Mouse (Mus musculus): ENCODE data around the gene Btbd9. TPM values are rescaled to one million over a fixed set of nuclear protein-coding genes. Genes with fewer than 3 reads are reported as not detected.

The Btbd9 gene
- polyA plus RNA-seq, 1 experiment, result 31.2 TPM

DNA sequence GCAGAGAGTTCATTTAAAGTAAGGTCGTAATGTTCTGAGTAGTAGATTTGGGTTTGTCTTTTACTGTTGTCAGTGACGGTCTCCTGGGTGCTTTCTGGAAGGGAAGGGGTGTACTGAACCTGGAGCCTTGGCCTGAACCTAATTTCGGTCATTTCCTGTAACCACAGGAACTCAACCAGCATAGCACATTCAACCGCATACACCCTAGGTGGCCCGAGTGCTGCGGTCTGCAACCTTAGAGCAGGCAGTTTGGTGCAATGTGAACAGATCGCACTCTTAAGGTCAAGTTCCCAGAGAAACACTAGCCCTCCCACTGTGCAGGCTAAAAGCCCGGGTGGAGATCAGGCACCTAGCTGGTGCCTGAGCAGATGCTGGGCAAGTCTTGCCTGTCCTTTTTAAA is 240.5 kb downstream of the Btbd9 start:
- Histone ChIP-seq H3K4me3 (ENCODE audit: low read depth, low read length) (no peak overlapping the region), H3K27ac (ENCODE audit: insufficient read depth, low read depth, low read length) (no peak overlapping the region), H3K4me1 (ENCODE audit: control insufficient read depth, insufficient read depth, insufficient read length, low read length) (peaks cover 6% of the 10 kb centered on the region; the same call in 1 of the 2 replicates), H3K27me3 (ENCODE audit: control insufficient read depth, insufficient read depth, low read length) (no peaks in the 10 kb centered on the region), H3K36me3 (ENCODE audit: control insufficient read depth, insufficient read depth, low read length) (no peaks in the 10 kb centered on the region)
- TF ChIP-seq CTCF (IDR thresholded peaks at IDR 0.05; ENCODE audit: extremely low read depth, insufficient read length, insufficient replicate concordance, low read depth, low read length) (no peak), POLR2A (IDR thresholded peaks at IDR 0.05; ENCODE audit: low read depth, low read length) (no peak)
- WGBS, result 78% methylated on average over 8 of the region's 8 CpGs

- Histone ChIP-seq H3K27ac (ENCODE audit: insufficient read depth, low read depth, low read length) (no peak overlapping the region), H3K4me3 (ENCODE audit: low read depth, low read length) (no peak overlapping the region), H3K36me3 (ENCODE audit: control insufficient read depth, insufficient read depth, low read length) (no peaks in the 10 kb centered on the region), H3K27me3 (ENCODE audit: control insufficient read depth, insufficient read depth, low read length) (no peaks in the 10 kb centered on the region), H3K4me1 (ENCODE audit: control insufficient read depth, insufficient read depth, insufficient read length, low read length) (peaks cover 6% of the 10 kb centered on the region; the same call in 1 of the 2 replicates)
- 88% methylated on average over 6 of the region's 6 CpGs for WGBS
- TF ChIP-seq CTCF (IDR thresholded peaks at IDR 0.05; ENCODE audit: extremely low read depth, insufficient read length, insufficient replicate concordance, low read depth, low read length) (no peak), POLR2A (IDR thresholded peaks at IDR 0.05; ENCODE audit: low read depth, low read length) (no peak)
Observed at GRCm38 (mm10) chr17:30334257-30334656, 242.0 kb downstream of the Btbd9 start.

DNA sequence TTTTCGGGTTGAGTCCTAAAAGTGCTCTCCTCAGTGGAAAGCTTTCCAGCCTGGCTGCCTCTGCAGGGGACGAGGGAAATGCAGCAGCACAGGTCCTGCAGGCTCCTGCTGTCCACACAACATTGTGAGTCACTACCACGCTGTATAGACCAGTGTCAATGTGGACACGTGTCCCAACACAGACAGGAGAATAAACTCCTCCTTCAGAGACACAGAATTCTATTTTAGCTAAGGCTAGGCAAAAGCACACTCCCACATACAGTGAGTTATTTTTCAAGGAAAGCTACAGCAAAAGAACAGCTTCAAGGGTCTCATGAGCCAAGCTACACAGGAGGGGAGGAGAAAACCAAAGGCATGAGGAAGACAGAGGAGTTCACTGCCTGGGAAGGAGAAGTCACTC is 243.2 kb downstream of the Btbd9 start:
- Histone ChIP-seq H3K27me3 (ENCODE audit: control insufficient read depth, insufficient read depth, low read length) (no peaks in the 10 kb centered on the region), H3K36me3 (ENCODE audit: control insufficient read depth, insufficient read depth, low read length) (no peaks in the 10 kb centered on the region), H3K27ac (ENCODE audit: insufficient read depth, low read depth, low read length) (no peak overlapping the region), H3K4me1 (ENCODE audit: control insufficient read depth, insufficient read depth, insufficient read length, low read length) (peaks cover 6% of the 10 kb centered on the region; the same call in 1 of the 2 replicates), H3K4me3 (ENCODE audit: low read depth, low read length) (no peak overlapping the region)
- 87% methylated on average over 4 of the region's 4 CpGs for WGBS
- TF ChIP-seq CTCF (IDR thresholded peaks at IDR 0.05; ENCODE audit: extremely low read depth, insufficient read length, insufficient replicate concordance, low read depth, low read length), result no peak
- TF ChIP-seq POLR2A (IDR thresholded peaks at IDR 0.05; ENCODE audit: low read depth, low read length), result no peak

DNA sequence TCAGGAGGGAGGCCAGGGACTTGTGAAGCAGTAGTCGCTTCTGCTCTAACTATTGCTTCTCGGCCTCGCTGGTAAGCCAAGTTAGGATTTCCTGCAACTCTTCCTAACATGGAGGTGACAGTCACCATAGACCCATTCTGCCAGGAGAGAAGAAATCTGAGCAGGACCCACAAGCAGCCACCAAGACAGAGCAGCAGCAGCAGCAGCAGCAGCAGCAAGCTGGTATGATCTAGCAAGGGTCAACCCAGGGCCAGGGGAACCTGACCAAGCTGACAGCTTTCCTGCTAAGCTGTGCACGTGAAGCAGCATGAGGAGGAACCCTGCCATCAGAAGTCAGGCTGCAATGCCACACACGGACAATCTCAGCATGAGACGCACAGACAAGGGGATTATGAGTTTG is 244.9 kb downstream of the Btbd9 start:
- 96% methylated on average over 6 of the region's 6 CpGs for WGBS
- H3K4me3 ChIP-seq (ENCODE audit: low read depth, low read length), result no peak overlapping the region

DNA sequence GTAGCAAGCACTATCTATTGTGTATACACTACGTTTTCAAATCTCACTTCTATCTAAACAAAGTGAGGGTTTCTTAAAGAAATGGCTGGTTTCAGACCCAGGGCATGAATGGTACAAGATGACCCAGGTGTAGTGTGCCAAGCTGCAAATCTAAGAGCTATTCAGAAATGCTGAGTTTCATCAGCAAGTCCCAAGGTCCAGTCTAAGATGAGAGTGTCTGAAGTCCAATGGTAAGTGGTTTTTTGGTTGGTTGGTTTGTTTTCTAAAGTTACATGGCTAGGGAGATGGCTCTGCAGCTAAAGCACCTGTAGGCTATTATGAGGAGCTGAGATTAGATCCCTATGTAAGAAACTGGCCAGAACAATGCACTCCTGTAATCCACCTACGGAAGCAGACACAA is 246.8 kb downstream of the Btbd9 start:
- TF ChIP-seq CTCF (IDR thresholded peaks at IDR 0.05; ENCODE audit: extremely low read depth, insufficient read length, insufficient replicate concordance, low read depth, low read length), result no peak
- TF ChIP-seq POLR2A (IDR thresholded peaks at IDR 0.05; ENCODE audit: low read depth, low read length), result no peak
- WGBS, result 86% methylated on average over 2 of the region's 2 CpGs
- Histone ChIP-seq H3K27ac (ENCODE audit: insufficient read depth, low read depth, low read length) (no peak overlapping the region), H3K36me3 (ENCODE audit: control insufficient read depth, insufficient read depth, low read length) (no peaks in the 10 kb centered on the region), H3K4me1 (ENCODE audit: control insufficient read depth, insufficient read depth, insufficient read length, low read length) (peaks cover 5% of the 10 kb centered on the region; the same call in 1 of the 2 replicates), H3K27me3 (ENCODE audit: control insufficient read depth, insufficient read depth, low read length) (no peaks in the 10 kb centered on the region), H3K4me3 (ENCODE audit: low read depth, low read length) (no peak overlapping the region)

More for the DNA sequence above, 244.9 kb downstream of the Btbd9 start:
- Histone ChIP-seq H3K36me3 (ENCODE audit: control insufficient read depth, insufficient read depth, low read length) (no peaks in the 10 kb centered on the region), H3K4me1 (ENCODE audit: control insufficient read depth, insufficient read depth, insufficient read length, low read length) (peaks cover 5% of the 10 kb centered on the region; the same call in 1 of the 2 replicates), H3K27me3 (ENCODE audit: control insufficient read depth, insufficient read depth, low read length) (no peaks in the 10 kb centered on the region), H3K27ac (ENCODE audit: insufficient read depth, low read depth, low read length) (no peak overlapping the region)
- no peak for TF ChIP-seq CTCF (IDR thresholded peaks at IDR 0.05; ENCODE audit: extremely low read depth, insufficient read length, insufficient replicate concordance, low read depth, low read length)
- TF ChIP-seq POLR2A (IDR thresholded peaks at IDR 0.05; ENCODE audit: low read depth, low read length), result no peak

DNA sequence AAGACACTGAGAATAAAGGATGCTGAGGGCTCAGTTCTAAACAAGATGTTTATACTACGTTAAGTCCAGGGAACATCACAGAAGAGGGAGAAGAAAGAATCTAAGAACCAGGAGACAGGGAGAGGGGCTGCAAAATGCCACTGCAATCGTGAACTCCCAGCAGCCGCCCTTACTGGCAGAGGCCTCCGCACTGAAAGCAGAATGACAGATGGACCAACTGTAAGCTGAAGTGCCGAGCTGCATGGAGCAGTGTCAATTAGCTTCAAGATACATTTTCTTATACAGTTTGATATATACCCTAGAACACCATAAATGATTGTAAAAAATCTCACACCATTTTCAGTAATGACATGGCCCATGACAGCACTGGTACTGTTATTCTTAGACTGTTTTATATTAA is 247.4 kb downstream of the Btbd9 start:
- Histone ChIP-seq H3K4me1 (ENCODE audit: control insufficient read depth, insufficient read depth, insufficient read length, low read length) (peaks cover 5% of the 10 kb centered on the region; the same call in 1 of the 2 replicates), H3K36me3 (ENCODE audit: control insufficient read depth, insufficient read depth, low read length) (no peaks in the 10 kb centered on the region), H3K27ac (ENCODE audit: insufficient read depth, low read depth, low read length) (no peak overlapping the region), H3K4me3 (ENCODE audit: low read depth, low read length) (no peak overlapping the region), H3K27me3 (ENCODE audit: control insufficient read depth, insufficient read depth, low read length) (no peaks in the 10 kb centered on the region)
- 91% methylated on average over 5 of the region's 5 CpGs for WGBS
- TF ChIP-seq POLR2A (IDR thresholded peaks at IDR 0.05; ENCODE audit: low read depth, low read length), result no peak
- TF ChIP-seq CTCF (IDR thresholded peaks at IDR 0.05; ENCODE audit: extremely low read depth, insufficient read length, insufficient replicate concordance, low read depth, low read length), result no peak

GRCm38 (mm10) chr17:30326906-30327305 is 249.4 kb downstream of the Btbd9 start:
- no peak overlapping the region for H3K27ac ChIP-seq (ENCODE audit: insufficient read depth, low read depth, low read length)
- H3K4me3 ChIP-seq (ENCODE audit: low read depth, low read length), result no peak overlapping the region
- no peaks in the 10 kb centered on the region for H3K27me3 ChIP-seq (ENCODE audit: control insufficient read depth, insufficient read depth, low read length)
- TF ChIP-seq CTCF (IDR thresholded peaks at IDR 0.05; ENCODE audit: extremely low read depth, insufficient read length, insufficient replicate concordance, low read depth, low read length) (no peak), POLR2A (IDR thresholded peaks at IDR 0.05; ENCODE audit: low read depth, low read length) (no peak)
- no peaks in the 10 kb centered on the region for H3K36me3 ChIP-seq (ENCODE audit: control insufficient read depth, insufficient read depth, low read length)
- no peaks in the 10 kb centered on the region for H3K4me1 ChIP-seq (ENCODE audit: control insufficient read depth, insufficient read depth, insufficient read length, low read length)
- 42% methylated on average over 1 of the region's 1 CpGs for WGBS

Measured in small intestine, adult 2 months (tissue).